Mouse (Mus musculus): ENCODE measurements at regions not wholly inside any gene's neighbourhood (a gene's known extent, or its start where the extent isn't known, plus 50 kb on each side); places are given as distances from the start of the nearest gene placed in this dataset.

GRCm38 (mm10) chr6:140337897-140338749 is 85.7 kb upstream of the Plekha5 start:
- TF ChIP-seq CTCF (IDR thresholded peaks at IDR 0.05) (no peak), EP300 (IDR thresholded peaks at IDR 0.05) (no peak)

Measured in lung, postnatal 0 days (tissue).